Mouse (Mus musculus) stomach, postnatal 0 days (tissue): ENCODE measurements at regions not wholly inside any gene's neighbourhood (a gene's known extent, or its start where the extent isn't known, plus 50 kb on each side); places are given as distances from the start of the nearest gene placed in this dataset.

Source experiments
- ATAC-seq: fragments of 200-750 bp; cut with Nextera tagmentation; 2 replicates; pipeline ENCODE4 v1.8.0; 2017; ENCODE audit not compliant: low FRiP score, low TSS enrichment
- DNase-seq: peaks from one replicate; pipeline ENCODE4 v3.0.0-alpha.2; 2016; ENCODE audit warnings: low spot score
- H3K27ac ChIP-seq: fragments of 300-500 bp; sonication (generic); replicated peaks from 2 replicates; pipeline ENCODE4 v1.5.1; 2014; ENCODE audit warnings: mild to moderate bottlenecking, control low read depth
- H3K27me3 ChIP-seq: fragments of 300-500 bp; sonication (generic); 2 replicates; pipeline ENCODE4 v1.6.1; 2014; ENCODE audit warnings: low read length; ENCODE audit not compliant: control insufficient read depth, insufficient read depth
- H3K36me3 ChIP-seq: fragments of 300-500 bp; sonication (generic); 2 replicates; pipeline ENCODE4 v1.6.1; 2014; ENCODE audit warnings: low read length, mixed read lengths; ENCODE audit not compliant: control insufficient read depth, insufficient read depth
- H3K4me1 ChIP-seq: fragments of 300-500 bp; sonication (generic); replicated peaks from 2 replicates; pipeline ENCODE4 v1.6.1; 2014; ENCODE audit warnings: antibody characterized with exemption; ENCODE audit not compliant: control insufficient read depth, insufficient read depth
- H3K4me2 ChIP-seq: fragments of 300-500 bp; sonication (generic); replicated peaks from 2 replicates; pipeline ENCODE4 v1.6.1; 2014; ENCODE audit warnings: low read depth, mild to moderate bottlenecking, control low read depth, moderate library complexity
- H3K4me3 ChIP-seq: fragments of 300-500 bp; sonication (generic); 2 replicates; pipeline ENCODE4 v1.5.1; 2014; ENCODE audit warnings: low read depth, low read length, control low read depth
- H3K9ac ChIP-seq: fragments of 300-500 bp; sonication (generic); 2 replicates; pipeline ENCODE4 v1.6.1; 2014; ENCODE audit warnings: mild to moderate bottlenecking, low read length, control low read depth, mixed read lengths
- H3K9me3 ChIP-seq: fragments of 300-500 bp; sonication (generic); 2 replicates; pipeline ENCODE4 v1.6.1; 2016; ENCODE audit warnings: low read length; ENCODE audit not compliant: control insufficient read depth
- CTCF ChIP-seq: IDR thresholded peaks from 2 replicates; pipeline ENCODE4 v1.5.1; 2016; ENCODE audit warnings: antibody characterized with exemption, low read depth, mild to moderate bottlenecking, moderate library complexity
- EP300 ChIP-seq: optimal IDR thresholded peaks from 2 replicates; pipeline ENCODE3; 2016; ENCODE audit warnings: antibody characterized with exemption
- WGBS: fragments of 180-500 bp; shearing (Covaris S2); extraction: QIAGEN DNeasy Blood & Tissue Kit; methylation state at CpG from one replicate; pipeline ENCODE4 v1.1.7; 2014; 5-methylcytosine and 5-hydroxymethylcytosine counted together

- WGBS: 84% methylated on average over 3 of the region's 3 CpGs
- no peak overlapping the region for H3K4me3 ChIP-seq
- H3K9ac ChIP-seq: no peak overlapping the region
- TF ChIP-seq CTCF: no peak
- TF ChIP-seq EP300: no peak
- no peak for DNase-seq
- no peaks in the 10 kb centered on the region for H3K4me1 ChIP-seq
- H3K27me3 ChIP-seq: no peaks in the 10 kb centered on the region
- no peaks in the 10 kb centered on the region for H3K9me3 ChIP-seq
- no peak for ATAC-seq
- no peak overlapping the region for H3K4me2 ChIP-seq
- H3K27ac ChIP-seq: no peak overlapping the region
- no peaks in the 10 kb centered on the region for H3K36me3 ChIP-seq
Measured at GRCm38 (mm10) chr9:46544326-46544725, 224.5 kb upstream of the 4931429L15Rik start.

DNA sequence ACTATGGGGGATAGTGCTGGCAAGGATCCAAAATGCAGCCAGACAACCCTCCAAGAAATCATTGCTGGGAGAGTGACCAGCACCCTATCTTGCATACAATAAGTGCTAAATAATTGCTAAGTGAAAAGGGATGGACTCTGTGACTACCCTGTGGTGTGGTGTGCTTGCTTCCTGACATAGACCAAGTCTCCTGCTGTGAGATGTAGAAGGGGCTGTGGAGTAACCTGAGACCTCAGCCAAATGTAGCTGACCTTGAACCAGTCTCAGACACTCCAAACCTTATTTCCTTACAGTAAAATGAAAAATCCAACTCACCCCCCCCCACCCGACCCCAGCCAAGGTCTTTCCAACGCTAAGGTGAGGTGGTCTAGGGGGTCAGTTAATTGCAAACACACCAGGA, 221.2 kb upstream of the 4931429L15Rik start:
- Histone ChIP-seq H3K36me3 (no peaks in the 10 kb centered on the region), H3K27me3 (no peaks in the 10 kb centered on the region), H3K4me3 (no peak overlapping the region), H3K9me3 (no peaks in the 10 kb centered on the region), H3K4me2 (no peak overlapping the region), H3K9ac (no peak overlapping the region), H3K4me1 (no peaks in the 10 kb centered on the region), H3K27ac (no peak overlapping the region)
- DNase-seq (no peak), ATAC-seq (no peak)
- TF ChIP-seq CTCF (no peak), EP300 (no peak)
- whole genome bisulfite sequencing: 60% methylated on average over 2 of the region's 2 CpGs

GRCm38 (mm10) chr9:46538616-46539015, 218.8 kb upstream of the 4931429L15Rik start:
- no peak for TF ChIP-seq EP300
- TF ChIP-seq CTCF: no peak
- H3K36me3 ChIP-seq: no peaks in the 10 kb centered on the region
- H3K27me3 ChIP-seq: no peaks in the 10 kb centered on the region
- no peak overlapping the region for H3K9ac ChIP-seq
- H3K4me3 ChIP-seq: no peak overlapping the region
- ATAC-seq (no peak), DNase-seq (no peak)
- 68% methylated on average over 4 of the region's 4 CpGs for WGBS
- H3K4me2 ChIP-seq: no peak overlapping the region
- H3K4me1 ChIP-seq: no peaks in the 10 kb centered on the region
- H3K9me3 ChIP-seq: no peaks in the 10 kb centered on the region
- H3K27ac ChIP-seq: no peak overlapping the region

DNA sequence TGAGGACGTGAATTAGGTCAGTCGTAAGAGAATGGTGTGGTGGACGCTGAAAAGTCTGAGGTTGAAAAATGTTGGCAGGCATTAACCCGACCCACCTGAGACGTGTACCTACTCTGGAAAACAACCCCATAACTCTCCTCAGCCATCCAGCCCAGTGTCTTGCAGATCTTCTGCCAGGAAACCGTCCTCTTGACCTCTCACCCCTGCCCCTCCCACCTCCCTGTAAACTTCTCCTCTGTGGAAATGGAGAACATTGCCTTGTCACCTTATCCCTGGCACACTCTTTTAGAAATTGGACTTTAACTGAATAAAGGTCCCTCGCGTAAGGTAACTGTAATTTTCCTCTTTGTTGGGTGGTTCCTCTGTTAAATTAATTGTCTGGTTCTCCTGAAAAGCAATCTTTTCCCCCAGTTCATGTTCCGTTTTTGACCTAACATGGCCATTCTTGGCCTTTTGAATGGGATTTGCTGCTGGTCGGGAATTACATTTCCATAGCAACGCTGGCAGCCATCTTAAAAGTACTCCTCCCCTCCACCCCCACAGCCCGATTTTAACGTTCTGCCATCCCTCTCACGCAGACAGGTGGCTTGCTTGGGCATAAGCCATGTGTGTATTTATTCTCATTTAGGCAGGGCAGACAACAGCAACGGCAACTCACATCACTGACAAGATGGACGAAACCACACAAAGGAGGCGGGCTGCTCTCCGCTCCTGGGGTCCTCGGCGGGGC, 196.8 kb upstream of the 4931429L15Rik start:
- no peak for ATAC-seq
- WGBS: 80% methylated on average over 20 of the region's 20 CpGs

GRCm38 (mm10) chr9:46512276-46513051, 192.7 kb upstream of the 4931429L15Rik start:
- ATAC-seq (no peak), DNase-seq (no peak)
- Histone ChIP-seq H3K9me3 (no peaks in the 10 kb centered on the region), H3K9ac (no peak overlapping the region), H3K4me3 (no peak overlapping the region), H3K27ac (no peak overlapping the region), H3K36me3 (no peaks in the 10 kb centered on the region), H3K4me2 (no peak overlapping the region), H3K4me1 (no peaks in the 10 kb centered on the region), H3K27me3 (no peaks in the 10 kb centered on the region)
- 51% methylated on average over 6 of the region's 6 CpGs for WGBS
- TF ChIP-seq CTCF (no peak), EP300 (no peak)

More for the DNA sequence above, 196.8 kb upstream of the 4931429L15Rik start:
- Histone ChIP-seq H3K27me3 (no peaks in the 10 kb centered on the region), H3K4me2 (no peak overlapping the region), H3K4me3 (no peak overlapping the region), H3K27ac (no peak overlapping the region), H3K9ac (no peak overlapping the region), H3K4me1 (no peaks in the 10 kb centered on the region), H3K36me3 (no peaks in the 10 kb centered on the region), H3K9me3 (no peaks in the 10 kb centered on the region)
- TF ChIP-seq EP300: no peak
- TF ChIP-seq CTCF: no peak
- DNase-seq: no peak

DNA sequence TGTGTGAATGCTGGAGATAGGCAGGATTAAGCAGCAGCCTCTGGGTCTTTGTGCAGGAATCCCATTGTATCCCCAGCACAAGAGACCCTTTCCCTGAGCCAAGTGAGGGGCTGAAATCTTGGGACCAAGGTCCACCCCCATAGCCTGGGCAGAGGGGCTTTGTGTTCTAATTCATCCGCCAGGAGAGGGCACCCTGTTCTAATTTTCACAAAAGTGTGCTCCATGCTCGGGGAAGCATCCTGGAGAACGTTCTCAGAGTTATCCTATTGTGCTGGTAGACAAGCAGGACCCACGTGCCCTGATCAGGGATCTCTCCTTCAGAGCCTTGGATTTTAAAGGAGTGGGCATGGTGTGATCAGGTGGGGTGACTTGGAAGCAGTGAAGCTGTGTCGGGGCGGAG, 191.5 kb upstream of the 4931429L15Rik start:
- WGBS: 58% methylated on average over 6 of the region's 6 CpGs
- Histone ChIP-seq H3K9ac (no peak overlapping the region), H3K9me3 (no peaks in the 10 kb centered on the region), H3K4me3 (no peak overlapping the region), H3K4me1 (no peaks in the 10 kb centered on the region), H3K27ac (no peak overlapping the region), H3K36me3 (no peaks in the 10 kb centered on the region), H3K4me2 (no peak overlapping the region), H3K27me3 (no peaks in the 10 kb centered on the region)
- no peak for ATAC-seq
- TF ChIP-seq EP300 (no peak), CTCF (no peak)
- DNase-seq: no peak
